Mouse (Mus musculus) layer of hippocampus, postnatal 10 days (tissue): ENCODE measurements around the gene Olfr211. TPM values are rescaled to one million over a fixed set of nuclear protein-coding genes. Genes with fewer than 3 reads are reported as not detected.
A peak's percentile ranks its signal among the peaks of the same experiment; 100 is the strongest.
"Not testable (repeated sequence)": the region's sequence is repeated elsewhere in the genome, so short reads cannot be mapped to it uniquely, and the experiment has no call there.

Experiments
- DNase-seq, 2 experiments: peaks; one replicate each; pipeline ENCODE4 v3.0.0; 2021; ENCODE audit warnings: low spot score in 2 of 2
- long read RNA-seq: library from polyadenylated mRNA; stranded (forward); transcript quantifications from one replicate; pipeline ENCODE4 v2.0.0, GENCODE M21; 2023
- total RNA-seq, 2 experiments: library from RNA; stranded (reverse); gene quantifications; 2 replicates each; pipeline ENCODE4 v1.2.3; 2021

Olfr211 gene
- total RNA-seq, result not detected
- long read RNA-seq, result 0 reads

- DNase-seq, result no peak
Measured at GRCm38 (mm10) chr6:116488791-116489190, at the start of gene Olfr211. Olfr211 (plus strand) TSS chr6:116489091.

- DNase-seq, result no peak
Measured at GRCm38 (mm10) chr6:116439531-116439930, 49.4 kb upstream of the Olfr211 start.

- DNase-seq, result no peak
Measured at GRCm38 (mm10) chr6:116440447-116440846, 48.4 kb upstream of the Olfr211 start.

GRCm38 (mm10) chr6:116440849-116441248 lies 48.0 kb upstream of the Olfr211 start:
- no peak for DNase-seq

- DNase-seq, result no peak
Measured at GRCm38 (mm10) chr6:116455781-116456180, 33.1 kb upstream of the Olfr211 start.

GRCm38 (mm10) chr6:116456482-116456881 lies 32.4 kb upstream of the Olfr211 start:
- no peak for DNase-seq

- no peak for DNase-seq
Measured at GRCm38 (mm10) chr6:116458728-116459127, 30.2 kb upstream of the Olfr211 start.

GRCm38 (mm10) chr6:116459232-116459631 lies 29.7 kb upstream of the Olfr211 start:
- DNase-seq, result no peak

GRCm38 (mm10) chr6:116460544-116461283 lies 28.2 kb upstream of the Olfr211 start, which contains the start of gene Alox5:
Alox5 (minus strand) TSS chr6:116461178.
- peak in 1 of 2 experiments; percentile 12 for DNase-seq

- no peak for DNase-seq
Measured at GRCm38 (mm10) chr6:116468081-116468480, 20.8 kb upstream of the Olfr211 start.

- no peak for DNase-seq
Measured at GRCm38 (mm10) chr6:116485081-116485480, 3.8 kb upstream of the Olfr211 start.

- no peak for DNase-seq
Measured at GRCm38 (mm10) chr6:116486833-116487232, 2.1 kb upstream of the Olfr211 start.

- DNase-seq, result no peak
Measured at GRCm38 (mm10) chr6:116493742-116494141, 4.9 kb downstream of the Olfr211 start.

- no peak for DNase-seq
Measured at GRCm38 (mm10) chr6:116495960-116496359, 7.1 kb downstream of the Olfr211 start.

GRCm38 (mm10) chr6:116506302-116507003 lies 17.6 kb downstream of the Olfr211 start, which contains the start of gene Olfr212:
Olfr212 (plus strand) TSS chr6:116506516.
- DNase-seq, result not testable (repeated sequence)

- no peak for DNase-seq
Measured at GRCm38 (mm10) chr6:116514832-116515231, 25.9 kb downstream of the Olfr211 start.

- no peak for DNase-seq
Measured at GRCm38 (mm10) chr6:116538156-116538555, 49.3 kb downstream of the Olfr211 start, which contains the start of gene Olfr213. Olfr213 (plus strand) TSS chr6:116538456.

GRCm38 (mm10) chr6:116542500-116542899 lies 53.6 kb downstream of the Olfr211 start:
- no peak for DNase-seq
